Mouse (Mus musculus) monocyte, adult 2 months (primary cell): Measurements from ENCODE around the gene Lbhd2.

Source experiments
- DNase-seq, 2 experiments: peaks; one replicate each; pipeline ENCODE4 v3.0.0; 2022; ENCODE audit warnings: low spot score in 2 of 2, low read depth in 1 of 2

Lbhd2 gene

GRCm38 (mm10) chr12:111445890-111446613 is 39.4 kb downstream of the Lbhd2 start:
- no peak for DNase-seq

- no peak for DNase-seq
Measured at GRCm38 (mm10) chr12:111446745-111447144, 40.1 kb downstream of the Lbhd2 start.

GRCm38 (mm10) chr12:111447350-111447749 is 40.7 kb downstream of the Lbhd2 start:
- no peak for DNase-seq

- DNase-seq, result no peak
Measured at GRCm38 (mm10) chr12:111447898-111448760, 41.5 kb downstream of the Lbhd2 start.

GRCm38 (mm10) chr12:111448931-111449705 is 42.5 kb downstream of the Lbhd2 start:
- DNase-seq, result no peak

GRCm38 (mm10) chr12:111450359-111450758 is 43.8 kb downstream of the Lbhd2 start:
- no peak for DNase-seq

- DNase-seq, result no peak
Measured at GRCm38 (mm10) chr12:111451561-111451960, 45.0 kb downstream of the Lbhd2 start.

- DNase-seq, result no peak
Measured at GRCm38 (mm10) chr12:111454021-111454420, 47.4 kb downstream of the Lbhd2 start.

GRCm38 (mm10) chr12:111454543-111455280 is 48.1 kb downstream of the Lbhd2 start:
- DNase-seq, result no peak

GRCm38 (mm10) chr12:111455311-111455846 is 48.8 kb downstream of the Lbhd2 start:
- DNase-seq, result no peak

GRCm38 (mm10) chr12:111455860-111456259 is 49.3 kb downstream of the Lbhd2 start:
- no peak for DNase-seq

- DNase-seq, result no peak
Measured at GRCm38 (mm10) chr12:111457742-111458141, 51.1 kb downstream of the Lbhd2 start.
